Mouse (Mus musculus): ENCODE measurements around the gene Raf1.

DNA sequence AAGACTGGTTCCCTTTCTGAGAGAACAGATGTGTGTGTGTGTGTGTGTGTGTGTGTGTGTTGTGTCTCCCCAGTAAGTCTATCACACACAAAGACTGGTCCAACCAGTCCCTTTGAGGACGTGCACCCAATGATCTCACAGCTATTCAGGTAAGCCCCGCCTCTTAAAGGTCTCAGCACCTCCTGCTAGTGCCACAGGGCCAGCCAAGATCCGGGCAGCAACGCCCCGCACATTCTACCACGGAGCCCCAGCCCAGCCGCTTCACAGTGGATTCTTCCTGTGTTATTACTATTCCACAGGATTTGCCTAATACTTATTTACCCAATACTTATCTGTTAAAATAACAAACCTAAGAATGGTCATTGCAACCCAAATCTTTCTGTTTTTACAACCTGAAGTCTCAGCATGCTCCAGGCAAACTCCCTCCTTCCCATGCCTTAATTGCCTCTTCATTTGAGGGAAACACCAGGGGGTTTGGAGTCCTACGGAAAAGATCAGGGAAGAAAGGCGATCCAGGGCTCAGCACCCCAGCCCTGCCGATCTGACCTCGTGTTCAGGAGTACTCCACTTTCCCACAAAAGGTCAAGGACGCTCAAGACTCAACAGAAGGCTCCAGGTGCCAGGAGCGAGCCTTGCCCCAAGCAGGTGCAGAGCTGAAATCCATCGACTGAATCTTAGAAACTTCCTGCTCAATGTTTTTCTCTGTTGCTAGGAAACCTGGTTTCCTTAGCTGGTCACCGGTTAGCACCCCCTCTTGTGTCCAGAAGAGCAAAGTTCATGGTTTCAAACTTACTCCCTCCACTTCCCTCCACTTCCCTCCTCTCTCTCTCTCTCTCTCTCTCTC, 41.5 kb upstream of the Raf1 start:
- TF ChIP-seq POLR2A (IDR thresholded peaks at IDR 0.05; ENCODE audit: borderline replicate concordance, low read depth, low read length) (no peak), CTCF (IDR thresholded peaks at IDR 0.05; ENCODE audit: low read depth, low read length) (no peak)
